Mouse (Mus musculus) heart, adult 2 months (tissue): ENCODE measurements at regions not wholly inside any gene's neighbourhood (a gene's known extent, or its start where the extent isn't known, plus 50 kb on each side); places are given as distances from the start of the nearest gene placed in this dataset.

Source experiments
- DNase-seq, 2 experiments: peaks; one replicate each; pipeline ENCODE4 v3.0.0; 2021
- H3K27ac ChIP-seq: fragments of 200-600 bp; 2 replicates; pipeline ENCODE4 v1.8.1; 2022
- H3K27me3 ChIP-seq: fragments of 200-500 bp; 2 replicates; pipeline ENCODE4 v1.6.1; 2012; ENCODE audit warnings: mild to moderate bottlenecking, low read length, inconsistent platforms, mixed read lengths; ENCODE audit not compliant: control insufficient read depth, insufficient read depth
- H3K36me3 ChIP-seq: fragments of 200-500 bp; 2 replicates; pipeline ENCODE4 v1.6.1; 2012; ENCODE audit warnings: low read length, inconsistent platforms; ENCODE audit not compliant: control insufficient read depth, insufficient read depth
- H3K4me1 ChIP-seq: fragments of 200-500 bp; 2 replicates; pipeline ENCODE4 v1.6.1; 2011; ENCODE audit warnings: low read length; ENCODE audit not compliant: control insufficient read depth, insufficient read depth
- H3K4me3 ChIP-seq: fragments of 200-600 bp; 2 replicates; pipeline ENCODE4 v1.8.1; 2022
- H3K79me2 ChIP-seq: fragments of 200-500 bp; replicated peaks from 2 replicates; pipeline ENCODE4 v1.6.1; 2012; ENCODE audit warnings: mild to moderate bottlenecking, inconsistent platforms, low read length, moderate library complexity, mixed read lengths; ENCODE audit not compliant: control insufficient read depth, insufficient read depth
- H3K9ac ChIP-seq: fragments of 200-500 bp; 2 replicates; pipeline ENCODE4 v1.6.1; 2012; ENCODE audit warnings: low read depth, mild to moderate bottlenecking, control low read depth, inconsistent platforms, low read length, mixed read lengths
- CTCF ChIP-seq: fragments of 200-600 bp; IDR thresholded peaks from 2 replicates; pipeline ENCODE4 v1.8.1; 2022; ENCODE audit warnings: antibody characterized with exemption, mild to moderate bottlenecking, moderate library complexity
- EP300 ChIP-seq: fragments of 200-500 bp; IDR thresholded peaks from 2 replicates; pipeline ENCODE4 v1.6.1; 2011; ENCODE audit warnings: low read depth, low read length, control low read depth; ENCODE audit not compliant: insufficient read depth
- POLR2A ChIP-seq: fragments of 200-500 bp; IDR thresholded peaks from 2 replicates; pipeline ENCODE4 v1.6.1; 2011; ENCODE audit warnings: mild to moderate bottlenecking, low read depth, low read length, control low read depth; ENCODE audit not compliant: insufficient read depth
- WGBS: fragments of 180-500 bp; shearing (Covaris S2); methylation state at CpG from one replicate; pipeline ENCODE4 v1.1.7; 2018; 5-methylcytosine and 5-hydroxymethylcytosine counted together
- intact Hi-C: fragments of 180-260 bp; cut with DNase I; formaldehyde crosslinking; loops from one replicate; pipeline ENCODE4 v1.15.1; 2025

GRCm38 (mm10) chr9:91666667-91667066, 301.1 kb upstream of the Zic1 start:
- no peaks in the 10 kb centered on the region for H3K4me1 ChIP-seq
- 27% methylated on average over 1 of the region's 1 CpGs for WGBS
- TF ChIP-seq POLR2A (no peak), CTCF (no peak), EP300 (no peak)
- no peaks in the 10 kb centered on the region for H3K27me3 ChIP-seq
- intact Hi-C loops, result no loop called here
- no peaks in the 10 kb centered on the region for H3K79me2 ChIP-seq
- no peak overlapping the region for H3K9ac ChIP-seq
- no peak overlapping the region for H3K27ac ChIP-seq
- H3K36me3 ChIP-seq, result no peaks in the 10 kb centered on the region
- DNase-seq, result no peak
- no peak overlapping the region for H3K4me3 ChIP-seq

- 49% methylated on average over 2 of the region's 2 CpGs for WGBS
- Histone ChIP-seq H3K36me3 (no peaks in the 10 kb centered on the region), H3K27me3 (no peaks in the 10 kb centered on the region), H3K4me1 (no peaks in the 10 kb centered on the region), H3K79me2 (no peaks in the 10 kb centered on the region), H3K9ac (no peak overlapping the region), H3K4me3 (no peak overlapping the region), H3K27ac (no peak overlapping the region)
- no peak for DNase-seq
- intact Hi-C loops, result no loop called here
- no peak for TF ChIP-seq EP300
- no peak for TF ChIP-seq CTCF
- TF ChIP-seq POLR2A, result no peak
Measured at GRCm38 (mm10) chr9:91660089-91660488, 294.5 kb upstream of the Zic1 start.

GRCm38 (mm10) chr9:91654071-91654470, 288.5 kb upstream of the Zic1 start:
- intact Hi-C loops, result no loop called here
- no peak overlapping the region for H3K9ac ChIP-seq
- TF ChIP-seq POLR2A, result no peak
- no peak for TF ChIP-seq CTCF
- TF ChIP-seq EP300, result no peak
- H3K4me3 ChIP-seq, result no peak overlapping the region
- H3K27me3 ChIP-seq, result no peaks in the 10 kb centered on the region
- 42% methylated on average over 4 of the region's 4 CpGs for whole genome bisulfite sequencing
- no peak for DNase-seq
- no peaks in the 10 kb centered on the region for H3K36me3 ChIP-seq
- H3K79me2 ChIP-seq, result no peaks in the 10 kb centered on the region
- no peak overlapping the region for H3K27ac ChIP-seq
- no peaks in the 10 kb centered on the region for H3K4me1 ChIP-seq

- WGBS, result 71% methylated on average over 8 of the region's 8 CpGs
- no peak for TF ChIP-seq EP300
Measured at GRCm38 (mm10) chr9:91652384-91653100, 286.9 kb upstream of the Zic1 start.

GRCm38 (mm10) chr9:91610401-91610800, 244.8 kb upstream of the Zic1 start:
- TF ChIP-seq CTCF (no peak), EP300 (no peak), POLR2A (no peak)
- H3K27me3 ChIP-seq, result no peaks in the 10 kb centered on the region
- WGBS, result 45% methylated on average over 2 of the region's 2 CpGs
- no peak overlapping the region for H3K4me3 ChIP-seq
- H3K4me1 ChIP-seq, result no peaks in the 10 kb centered on the region
- no peak overlapping the region for H3K27ac ChIP-seq
- H3K36me3 ChIP-seq, result no peaks in the 10 kb centered on the region
- intact Hi-C loops, result no loop called here
- H3K79me2 ChIP-seq, result no peaks in the 10 kb centered on the region
- H3K9ac ChIP-seq, result no peak overlapping the region
- DNase-seq, result no peak

More at GRCm38 (mm10) chr9:91652384-91653100, 286.9 kb upstream of the Zic1 start:
- H3K79me2 ChIP-seq, result no peaks in the 10 kb centered on the region
- no peaks in the 10 kb centered on the region for H3K27me3 ChIP-seq
- H3K4me1 ChIP-seq, result no peaks in the 10 kb centered on the region
- DNase-seq, result no peak
- intact Hi-C loops, result no loop called here
- no peak overlapping the region for H3K9ac ChIP-seq
- no peak overlapping the region for H3K4me3 ChIP-seq
- no peak overlapping the region for H3K27ac ChIP-seq
- H3K36me3 ChIP-seq, result no peaks in the 10 kb centered on the region

- H3K4me1 ChIP-seq, result no peaks in the 10 kb centered on the region
- H3K79me2 ChIP-seq, result no peaks in the 10 kb centered on the region
- WGBS, result 55% methylated on average over 10 of the region's 10 CpGs
- no peak overlapping the region for H3K27ac ChIP-seq
- H3K27me3 ChIP-seq, result no peaks in the 10 kb centered on the region
- intact Hi-C loops, result no loop called here
- no peak overlapping the region for H3K4me3 ChIP-seq
- no peak for TF ChIP-seq EP300
- TF ChIP-seq CTCF, result no peak
- no peak for DNase-seq
- no peak overlapping the region for H3K9ac ChIP-seq
- H3K36me3 ChIP-seq, result no peaks in the 10 kb centered on the region
Measured at GRCm38 (mm10) chr9:91609457-91610166, 244.0 kb upstream of the Zic1 start.
